Mouse (Mus musculus): ENCODE measurements at regions not wholly inside any gene's neighbourhood (a gene's known extent, or its start where the extent isn't known, plus 50 kb on each side); places are given as distances from the start of the nearest gene placed in this dataset.

- no peaks in the 10 kb centered on the region for H3K79me3 ChIP-seq (ENCODE audit: low read depth)
- no peaks in the 10 kb centered on the region for H3K27me3 ChIP-seq (ENCODE audit: control insufficient read depth, insufficient read depth, insufficient read length)
- no peaks in the 10 kb centered on the region for H3K79me2 ChIP-seq (ENCODE audit: control insufficient read depth, insufficient read depth)
- no peaks in the 10 kb centered on the region for H3K36me3 ChIP-seq (ENCODE audit: control insufficient read depth, insufficient read depth)
- H3K4me3 ChIP-seq (ENCODE audit: insufficient read depth, poor library complexity, severe bottlenecking), result no peak overlapping the region
- H3ac ChIP-seq (ENCODE audit: control insufficient read depth, insufficient read length, low read depth), result no peak overlapping the region
- TF ChIP-seq CTCF (IDR thresholded peaks at IDR 0.05; ENCODE audit: control insufficient read depth, insufficient read depth, insufficient read length), result no peak
Observed at GRCm38 (mm10) chr7:83203311-83204012, 336.3 kb downstream of the Mex3b start.

GRCm38 (mm10) chr7:83204013-83204365 is 336.9 kb downstream of the Mex3b start:
- no peaks in the 10 kb centered on the region for H3K79me3 ChIP-seq (ENCODE audit: low read depth)
- TF ChIP-seq FOSL1 (IDR thresholded peaks at IDR 0.05; ENCODE audit: insufficient read depth, low read length, poor library complexity, severe bottlenecking), result no peak
- no peak for TF ChIP-seq MAX (IDR thresholded peaks at IDR 0.05)
- no peak for TF ChIP-seq CTCF (IDR thresholded peaks at IDR 0.05; ENCODE audit: control insufficient read depth, insufficient read depth, insufficient read length)
- no peak for TF ChIP-seq CEBPB (IDR thresholded peaks at IDR 0.05; ENCODE audit: low read depth)
- TF ChIP-seq USF1 (IDR thresholded peaks at IDR 0.05; ENCODE audit: low read depth), result no peak
- TF ChIP-seq MYOD1 (IDR thresholded peaks at IDR 0.05; ENCODE audit: control insufficient read depth, insufficient read length, low read depth), result no peak
- TF ChIP-seq MYOG (IDR thresholded peaks at IDR 0.05; ENCODE audit: control insufficient read depth, extremely low read depth, insufficient read length), result no peak
- no peaks in the 10 kb centered on the region for H3K79me2 ChIP-seq (ENCODE audit: control insufficient read depth, insufficient read depth)
- no peak overlapping the region for H3ac ChIP-seq (ENCODE audit: control insufficient read depth, insufficient read length, low read depth)
- no peak overlapping the region for H3K4me3 ChIP-seq (ENCODE audit: insufficient read depth, poor library complexity, severe bottlenecking)
- no peaks in the 10 kb centered on the region for H3K27me3 ChIP-seq (ENCODE audit: control insufficient read depth, insufficient read depth, insufficient read length)
- H3K36me3 ChIP-seq (ENCODE audit: control insufficient read depth, insufficient read depth), result no peaks in the 10 kb centered on the region

GRCm38 (mm10) chr7:83204701-83205100 is 337.6 kb downstream of the Mex3b start:
- no peaks in the 10 kb centered on the region for H3K27me3 ChIP-seq (ENCODE audit: control insufficient read depth, insufficient read depth, insufficient read length)

GRCm38 (mm10) chr7:83206999-83207398 is 339.9 kb downstream of the Mex3b start:
- no peak for TF ChIP-seq MAX (IDR thresholded peaks at IDR 0.05)
- no peak for TF ChIP-seq CEBPB (IDR thresholded peaks at IDR 0.05; ENCODE audit: low read depth)
- no peak for TF ChIP-seq CTCF (IDR thresholded peaks at IDR 0.05; ENCODE audit: control insufficient read depth, insufficient read depth, insufficient read length)
- no peak for TF ChIP-seq MYOG (IDR thresholded peaks at IDR 0.05; ENCODE audit: control insufficient read depth, extremely low read depth, insufficient read length)
- TF ChIP-seq FOSL1 (IDR thresholded peaks at IDR 0.05; ENCODE audit: insufficient read depth, low read length, poor library complexity, severe bottlenecking), result no peak
- TF ChIP-seq USF1 (IDR thresholded peaks at IDR 0.05; ENCODE audit: low read depth), result no peak
- TF ChIP-seq MYOD1 (IDR thresholded peaks at IDR 0.05; ENCODE audit: control insufficient read depth, insufficient read length, low read depth), result no peak
- H3K36me3 ChIP-seq (ENCODE audit: control insufficient read depth, insufficient read depth), result no peaks in the 10 kb centered on the region
- no peaks in the 10 kb centered on the region for H3K79me2 ChIP-seq (ENCODE audit: control insufficient read depth, insufficient read depth)
- H3K79me3 ChIP-seq (ENCODE audit: low read depth), result no peaks in the 10 kb centered on the region
- no peaks in the 10 kb centered on the region for H3K27me3 ChIP-seq (ENCODE audit: control insufficient read depth, insufficient read depth, insufficient read length)
- H3K4me3 ChIP-seq (ENCODE audit: insufficient read depth, poor library complexity, severe bottlenecking), result no peak overlapping the region
- H3ac ChIP-seq (ENCODE audit: control insufficient read depth, insufficient read length, low read depth), result no peak overlapping the region

More at GRCm38 (mm10) chr7:83204701-83205100, 337.6 kb downstream of the Mex3b start:
- Histone ChIP-seq H3K79me3 (ENCODE audit: low read depth) (no peaks in the 10 kb centered on the region), H3K79me2 (ENCODE audit: control insufficient read depth, insufficient read depth) (no peaks in the 10 kb centered on the region), H3ac (ENCODE audit: control insufficient read depth, insufficient read length, low read depth) (no peak overlapping the region), H3K36me3 (ENCODE audit: control insufficient read depth, insufficient read depth) (no peaks in the 10 kb centered on the region), H3K4me3 (ENCODE audit: insufficient read depth, poor library complexity, severe bottlenecking) (no peak overlapping the region)
- TF ChIP-seq FOSL1 (IDR thresholded peaks at IDR 0.05; ENCODE audit: insufficient read depth, low read length, poor library complexity, severe bottlenecking) (no peak), MAX (IDR thresholded peaks at IDR 0.05) (no peak), CTCF (IDR thresholded peaks at IDR 0.05; ENCODE audit: control insufficient read depth, insufficient read depth, insufficient read length) (no peak)

- H3K27me3 ChIP-seq (ENCODE audit: control insufficient read depth, insufficient read depth, insufficient read length), result no peaks in the 10 kb centered on the region
- TF ChIP-seq MYOG (IDR thresholded peaks at IDR 0.05; ENCODE audit: control insufficient read depth, extremely low read depth, insufficient read length) (no peak), USF1 (IDR thresholded peaks at IDR 0.05; ENCODE audit: low read depth) (no peak)
- H3K4me3 ChIP-seq (ENCODE audit: insufficient read depth, poor library complexity, severe bottlenecking), result no peak overlapping the region
- H3K79me3 ChIP-seq (ENCODE audit: low read depth), result no peaks in the 10 kb centered on the region
- H3ac ChIP-seq (ENCODE audit: control insufficient read depth, insufficient read length, low read depth), result no peak overlapping the region
- no peaks in the 10 kb centered on the region for H3K79me2 ChIP-seq (ENCODE audit: control insufficient read depth, insufficient read depth)
- H3K36me3 ChIP-seq (ENCODE audit: control insufficient read depth, insufficient read depth), result no peaks in the 10 kb centered on the region
Observed at GRCm38 (mm10) chr7:83211611-83212010, 344.5 kb downstream of the Mex3b start.

GRCm38 (mm10) chr7:83222029-83222722 is 355.0 kb downstream of the Mex3b start:
- H3K36me3 ChIP-seq (ENCODE audit: control insufficient read depth, insufficient read depth), result no peaks in the 10 kb centered on the region
- H3K79me2 ChIP-seq (ENCODE audit: control insufficient read depth, insufficient read depth), result no peaks in the 10 kb centered on the region
- no peak overlapping the region for H3ac ChIP-seq (ENCODE audit: control insufficient read depth, insufficient read length, low read depth)
- no peaks in the 10 kb centered on the region for H3K79me3 ChIP-seq (ENCODE audit: low read depth)
- TF ChIP-seq MYOD1 (IDR thresholded peaks at IDR 0.05; ENCODE audit: control insufficient read depth, insufficient read length, low read depth), result no peak
- TF ChIP-seq MYOG (IDR thresholded peaks at IDR 0.05; ENCODE audit: control insufficient read depth, extremely low read depth, insufficient read length), result no peak
- TF ChIP-seq FOSL1 (IDR thresholded peaks at IDR 0.05; ENCODE audit: insufficient read depth, low read length, poor library complexity, severe bottlenecking), result no peak
- no peaks in the 10 kb centered on the region for H3K27me3 ChIP-seq (ENCODE audit: control insufficient read depth, insufficient read depth, insufficient read length)
- H3K4me3 ChIP-seq (ENCODE audit: insufficient read depth, poor library complexity, severe bottlenecking), result no peak overlapping the region

Data from C2C12 (cell line).